Mouse (Mus musculus) limb, embryonic 14.5 days (tissue): ENCODE data around the gene Med13l. TPM values are rescaled to one million over a fixed set of nuclear protein-coding genes. Genes with fewer than 3 reads are reported as not detected.

ENCODE experiments used
- ATAC-seq: fragments of 200-750 bp; cut with Nextera tagmentation; 2 replicates; pipeline ENCODE4 v1.8.0; 2017; ENCODE audit warnings: low read depth, moderate number of reproducible peaks, moderate TSS enrichment; ENCODE audit not compliant: low FRiP score
- DNase-seq: peaks from one replicate; pipeline ENCODE4 v3.0.0-alpha.2; 2015; ENCODE audit warnings: low spot score
- H3K27ac ChIP-seq: fragments of 300-500 bp; sonication (generic); replicated peaks from 2 replicates; pipeline ENCODE4 v1.5.1; 2014; ENCODE audit warnings: low read depth, mild to moderate bottlenecking, low read length, moderate library complexity, mixed read lengths
- H3K27me3 ChIP-seq: fragments of 300-500 bp; sonication (generic); 2 replicates; pipeline ENCODE4 v1.6.1; 2014; ENCODE audit warnings: low read length, mixed read lengths; ENCODE audit not compliant: control insufficient read depth, insufficient read depth
- H3K36me3 ChIP-seq: fragments of 300-500 bp; sonication (generic); 2 replicates; pipeline ENCODE4 v1.6.1; 2014; ENCODE audit warnings: mild to moderate bottlenecking, low read length, moderate library complexity, mixed read lengths; ENCODE audit not compliant: control insufficient read depth, insufficient read depth
- H3K4me1 ChIP-seq: fragments of 300-500 bp; sonication (generic); 2 replicates; pipeline ENCODE4 v1.6.1; 2014; ENCODE audit warnings: antibody characterized with exemption, low read length, mixed read lengths; ENCODE audit not compliant: control insufficient read depth, insufficient read depth
- H3K4me2 ChIP-seq: fragments of 300-500 bp; sonication (generic); replicated peaks from 2 replicates; pipeline ENCODE4 v1.6.1; 2014; ENCODE audit warnings: low read depth, mild to moderate bottlenecking, low read length, moderate library complexity; ENCODE audit not compliant: severe bottlenecking
- H3K4me3 ChIP-seq: fragments of 300-500 bp; sonication (generic); replicated peaks from 2 replicates; pipeline ENCODE4 v1.5.1; 2014; ENCODE audit warnings: low read length
- H3K9ac ChIP-seq: fragments of 300-500 bp; sonication (generic); 2 replicates; pipeline ENCODE4 v1.6.1; 2014; ENCODE audit warnings: mild to moderate bottlenecking, low read depth, low read length, moderate library complexity; ENCODE audit not compliant: severe bottlenecking
- H3K9me3 ChIP-seq: fragments of 300-500 bp; sonication (generic); 2 replicates; pipeline ENCODE4 v1.6.1; 2016; ENCODE audit warnings: low read length; ENCODE audit not compliant: control insufficient read depth
- POLR2A ChIP-seq: fragments of 200-500 bp; IDR thresholded peaks from 2 replicates; pipeline ENCODE4 v1.8.0; 2012; ENCODE audit warnings: inconsistent platforms, mild to moderate bottlenecking, moderate library complexity, borderline replicate concordance; ENCODE audit not compliant: insufficient read depth, insufficient read length; ENCODE audit errors: extremely low read depth
- WGBS: fragments of 180-500 bp; shearing (Covaris S2); extraction: QIAGEN DNeasy Blood & Tissue Kit; methylation state at CpG from one replicate; pipeline ENCODE4 v1.1.7; 2014; 5-methylcytosine and 5-hydroxymethylcytosine counted together
- polyA plus RNA-seq, 2 experiments: library from polyadenylated mRNA; depleted of rRNA in 1 of 2; stranded (reverse) in 1 of 2; unstranded in 1 of 2; fragments of >200 nt; fragmentation: Nextera tagmentation in 1 of 2; extraction: Ambion mirVana in 1 of 2; gene quantifications; 2 replicates each; pipeline versions ENCODE4 v1.2.1 to v1.2.3; 2012 to 2014

Gene Med13l
- polyA plus RNA-seq, 2 experiments: 17.8 to 19.8 TPM

DNA sequence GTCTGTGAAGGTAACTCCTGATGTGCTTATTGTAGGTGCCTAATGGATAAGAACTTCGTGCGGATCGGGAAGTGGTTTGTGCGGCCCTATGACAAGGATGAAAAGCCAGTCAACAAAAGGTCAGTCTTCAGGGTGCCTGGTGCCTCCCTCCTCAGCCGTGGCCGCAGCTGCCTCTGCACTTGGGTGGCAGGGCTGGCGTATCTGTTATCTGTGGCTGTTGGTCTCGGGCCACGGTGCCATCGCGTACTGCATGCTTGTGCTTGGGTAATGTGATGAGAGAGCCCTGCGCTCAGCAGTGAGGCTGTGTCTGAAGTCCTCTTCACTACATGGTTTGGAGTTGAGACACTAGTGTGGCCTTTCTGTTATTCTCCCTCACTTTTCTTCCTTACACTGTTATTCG is 120.4 kb downstream of the Med13l start:
- WGBS: 96% methylated on average over 13 of the region's 13 CpGs
- no peak overlapping the region for H3K9ac ChIP-seq
- no peaks in the 10 kb centered on the region for H3K27me3 ChIP-seq
- H3K4me2 ChIP-seq: no peak overlapping the region
- H3K4me1 ChIP-seq: peaks cover under 1% of the 10 kb centered on the region; the same call in 1 of the 2 replicates
- no peak overlapping the region for H3K4me3 ChIP-seq
- TF ChIP-seq POLR2A: no peak
- no peak for ATAC-seq
- H3K27ac ChIP-seq: no peak overlapping the region
- DNase-seq: no peak
- no peaks in the 10 kb centered on the region for H3K9me3 ChIP-seq
- H3K36me3 ChIP-seq: peaks cover 20% of the 10 kb centered on the region

- Histone ChIP-seq H3K4me1 (no peaks in the 10 kb centered on the region), H3K36me3 (peaks cover 20% of the 10 kb centered on the region), H3K4me2 (no peak overlapping the region), H3K9ac (no peak overlapping the region), H3K4me3 (no peak overlapping the region), H3K27me3 (no peaks in the 10 kb centered on the region), H3K27ac (no peak overlapping the region), H3K9me3 (no peaks in the 10 kb centered on the region)
- ATAC-seq (no peak), DNase-seq (no peak)
- TF ChIP-seq POLR2A: no peak
- 83% methylated on average over 6 of the region's 6 CpGs for WGBS
Measured at GRCm38 (mm10) chr5:118682007-118682406, 121.5 kb downstream of the Med13l start.

DNA sequence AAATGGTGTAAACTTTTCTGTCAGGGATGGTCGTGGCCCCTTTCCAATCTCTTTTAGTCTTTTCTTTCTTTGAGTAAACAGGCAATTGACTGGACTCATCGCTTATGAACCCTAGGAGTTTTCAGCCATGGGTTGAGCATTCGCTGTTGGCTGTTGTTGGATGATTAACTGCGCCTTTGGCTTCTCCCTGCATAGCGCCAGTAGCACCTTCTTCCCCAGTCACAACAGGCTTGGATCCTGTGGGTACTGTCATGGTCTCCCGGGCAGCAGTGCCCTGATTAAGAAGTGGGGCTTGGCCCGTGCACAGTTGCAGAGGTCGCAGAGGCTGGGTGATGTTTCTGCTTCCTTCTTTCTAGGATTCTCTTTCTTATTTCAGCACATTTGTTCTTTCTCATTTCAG is 124.7 kb downstream of the Med13l start:
- Histone ChIP-seq H3K9ac (no peak overlapping the region), H3K4me3 (no peak overlapping the region), H3K27me3 (no peaks in the 10 kb centered on the region), H3K4me1 (peaks cover 6% of the 10 kb centered on the region), H3K36me3 (peaks cover 20% of the 10 kb centered on the region), H3K4me2 (no peak overlapping the region), H3K9me3 (no peaks in the 10 kb centered on the region), H3K27ac (no peak overlapping the region)
- 90% methylated on average over 8 of the region's 8 CpGs for WGBS
- DNase-seq (no peak), ATAC-seq (no peak)
- TF ChIP-seq POLR2A: no peak

DNA sequence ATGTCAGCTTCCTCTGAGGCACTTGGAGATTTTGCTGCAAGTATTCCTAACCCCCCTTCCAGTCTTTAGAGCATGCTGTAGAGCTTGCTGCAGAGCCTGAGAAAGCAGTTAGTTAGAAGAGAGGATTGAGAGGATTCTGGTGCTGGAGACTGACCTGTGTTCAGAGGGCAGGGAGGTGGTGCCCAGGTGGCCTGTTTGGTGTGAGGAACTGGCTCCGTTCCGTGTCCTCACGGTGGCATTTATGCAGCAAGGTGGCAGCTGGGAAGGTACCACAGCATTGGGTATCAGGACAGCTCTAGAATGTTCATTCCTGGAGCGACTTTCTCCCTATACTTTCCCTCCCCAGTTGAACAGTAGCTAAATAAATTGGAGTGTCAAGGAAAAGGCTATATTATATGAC is 125.5 kb downstream of the Med13l start:
- H3K27ac ChIP-seq: no peak overlapping the region
- no peak overlapping the region for H3K4me2 ChIP-seq
- H3K9ac ChIP-seq: no peak overlapping the region
- peaks cover 16% of the 10 kb centered on the region for H3K36me3 ChIP-seq
- no peak for TF ChIP-seq POLR2A
- H3K4me1 ChIP-seq: peaks cover 6% of the 10 kb centered on the region
- no peaks in the 10 kb centered on the region for H3K27me3 ChIP-seq
- H3K4me3 ChIP-seq: no peak overlapping the region
- H3K9me3 ChIP-seq: no peaks in the 10 kb centered on the region
- WGBS: 88% methylated on average over 4 of the region's 4 CpGs
- ATAC-seq: no peak
- DNase-seq: no peak

DNA sequence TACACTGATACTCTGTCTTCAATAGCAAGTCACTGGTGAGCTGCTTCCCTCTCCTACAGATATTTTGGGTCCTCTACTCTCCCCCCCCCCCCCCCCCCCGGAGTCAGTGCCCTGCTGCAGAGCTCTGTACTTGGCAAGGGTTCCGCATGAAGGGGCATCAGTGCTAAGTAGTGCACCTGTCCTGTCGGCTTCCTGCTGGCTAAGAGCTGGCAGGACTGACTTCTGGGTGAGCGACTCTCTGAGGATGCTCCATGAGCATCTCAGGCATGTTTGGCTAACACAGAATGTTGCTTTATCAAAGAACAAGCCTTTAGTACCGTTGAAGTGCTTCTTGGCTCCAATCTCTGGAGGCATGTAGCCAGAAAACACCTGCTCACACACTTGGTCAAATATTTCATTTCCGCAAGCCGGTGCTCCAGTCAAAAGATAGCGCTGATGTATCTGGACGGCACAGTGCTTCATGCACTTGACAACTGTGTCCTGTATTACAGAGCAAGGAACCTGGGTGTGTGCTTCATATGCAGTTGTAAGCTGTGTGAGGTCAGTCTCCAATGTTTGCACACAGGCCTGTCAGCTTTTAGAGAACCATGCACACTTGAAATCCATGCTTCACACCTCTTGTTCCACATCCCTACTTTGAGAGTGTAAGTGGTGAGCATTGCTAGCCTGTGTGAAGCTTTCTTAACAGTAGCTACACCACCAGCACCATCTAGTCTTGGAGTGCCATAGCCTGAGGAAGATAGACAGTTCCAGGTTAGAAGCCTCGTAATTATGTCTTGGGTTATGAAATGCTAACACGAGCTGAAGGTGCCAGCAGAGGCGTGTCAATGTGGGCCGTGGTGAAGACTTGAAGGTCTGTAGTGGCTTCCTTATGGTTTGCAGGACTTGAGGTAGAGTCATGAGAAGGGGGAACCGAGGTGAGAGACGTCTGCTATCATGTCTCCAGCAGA is 128.7 kb downstream of the Med13l start:
- H3K9me3 ChIP-seq: no peaks in the 10 kb centered on the region
- TF ChIP-seq POLR2A: no peak
- ATAC-seq (no peak), DNase-seq (no peak)
- no peak overlapping the region for H3K27ac ChIP-seq
- H3K9ac ChIP-seq: no peak overlapping the region
- 0 out of 2 replicates have a peak, but pooled peaks cover 5% of the 10 kb centered on the region for H3K36me3 ChIP-seq
- H3K4me3 ChIP-seq: no peak overlapping the region
- H3K27me3 ChIP-seq: no peaks in the 10 kb centered on the region
- peaks cover 6% of the 10 kb centered on the region for H3K4me1 ChIP-seq
- no peak overlapping the region for H3K4me2 ChIP-seq
- 87% methylated on average over 15 of the region's 15 CpGs for WGBS
